Mouse (Mus musculus): Measurements from ENCODE around the gene Gipc2. TPM values are rescaled to one million over a fixed set of nuclear protein-coding genes. Genes with fewer than 3 reads are reported as not detected.

Gipc2 gene
- polyA plus RNA-seq, 1 experiment: not detected

GRCm38 (mm10) chr3:152065806-152066205 is 100.2 kb downstream of the Gipc2 start:
- Histone ChIP-seq H3K27ac (replicated peaks; ENCODE audit: low read depth, low read length) (no peak overlapping the region), H3K4me1 (ENCODE audit: control insufficient read depth, insufficient read depth, insufficient read length, low read length) (0 out of 2 replicates have a peak, but pooled peaks cover 5% of the 10 kb centered on the region), H3K4me3 (ENCODE audit: insufficient read depth, low read depth, low read length) (no peak overlapping the region)

- no peak overlapping the region for H3K27ac ChIP-seq (replicated peaks; ENCODE audit: low read depth, low read length)
Observed at GRCm38 (mm10) chr3:152064166-152064565, 101.9 kb downstream of the Gipc2 start.

GRCm38 (mm10) chr3:152062806-152063205 is 103.2 kb downstream of the Gipc2 start:
- H3K27ac ChIP-seq (replicated peaks; ENCODE audit: low read depth, low read length): no peak overlapping the region
- no peak overlapping the region for H3K4me3 ChIP-seq (ENCODE audit: insufficient read depth, low read depth, low read length)

More at GRCm38 (mm10) chr3:152064166-152064565, 101.9 kb downstream of the Gipc2 start:
- Histone ChIP-seq H3K4me3 (ENCODE audit: insufficient read depth, low read depth, low read length) (no peak overlapping the region), H3K4me1 (ENCODE audit: control insufficient read depth, insufficient read depth, insufficient read length, low read length) (no peaks in the 10 kb centered on the region)

GRCm38 (mm10) chr3:152061145-152061544 is 104.9 kb downstream of the Gipc2 start:
- H3K4me3 ChIP-seq (ENCODE audit: insufficient read depth, low read depth, low read length): no peak overlapping the region
- no peak overlapping the region for H3K27ac ChIP-seq (replicated peaks; ENCODE audit: low read depth, low read length)
- no peaks in the 10 kb centered on the region for H3K4me1 ChIP-seq (ENCODE audit: control insufficient read depth, insufficient read depth, insufficient read length, low read length)

More at GRCm38 (mm10) chr3:152062806-152063205, 103.2 kb downstream of the Gipc2 start:
- H3K4me1 ChIP-seq (ENCODE audit: control insufficient read depth, insufficient read depth, insufficient read length, low read length): no peaks in the 10 kb centered on the region

GRCm38 (mm10) chr3:152058235-152058634 is 107.8 kb downstream of the Gipc2 start:
- H3K4me1 ChIP-seq (ENCODE audit: control insufficient read depth, insufficient read depth, insufficient read length, low read length): no peaks in the 10 kb centered on the region
- no peak overlapping the region for H3K27ac ChIP-seq (replicated peaks; ENCODE audit: low read depth, low read length)
- H3K4me3 ChIP-seq (ENCODE audit: insufficient read depth, low read depth, low read length): no peak overlapping the region

- Histone ChIP-seq H3K4me3 (ENCODE audit: insufficient read depth, low read depth, low read length) (no peak overlapping the region), H3K4me1 (ENCODE audit: control insufficient read depth, insufficient read depth, insufficient read length, low read length) (no peaks in the 10 kb centered on the region), H3K27ac (replicated peaks; ENCODE audit: low read depth, low read length) (no peak overlapping the region)
Observed at GRCm38 (mm10) chr3:152054260-152054659, 111.8 kb downstream of the Gipc2 start.

- Histone ChIP-seq H3K4me1 (ENCODE audit: control insufficient read depth, insufficient read depth, insufficient read length, low read length) (no peaks in the 10 kb centered on the region), H3K27ac (replicated peaks; ENCODE audit: low read depth, low read length) (no peak overlapping the region), H3K4me3 (ENCODE audit: insufficient read depth, low read depth, low read length) (no peak overlapping the region)
Observed at GRCm38 (mm10) chr3:152051959-152052358, 114.1 kb downstream of the Gipc2 start.

GRCm38 (mm10) chr3:152047914-152048313 is 118.1 kb downstream of the Gipc2 start:
- no peaks in the 10 kb centered on the region for H3K4me1 ChIP-seq (ENCODE audit: control insufficient read depth, insufficient read depth, insufficient read length, low read length)
- no peak overlapping the region for H3K27ac ChIP-seq (replicated peaks; ENCODE audit: low read depth, low read length)
- H3K4me3 ChIP-seq (ENCODE audit: insufficient read depth, low read depth, low read length): no peak overlapping the region

- H3K27ac ChIP-seq (replicated peaks; ENCODE audit: low read depth, low read length): no peak overlapping the region
- no peaks in the 10 kb centered on the region for H3K4me1 ChIP-seq (ENCODE audit: control insufficient read depth, insufficient read depth, insufficient read length, low read length)
- no peak overlapping the region for H3K4me3 ChIP-seq (ENCODE audit: insufficient read depth, low read depth, low read length)
Observed at GRCm38 (mm10) chr3:152046895-152047294, 119.1 kb downstream of the Gipc2 start.

Other genes with a start within 250 kb of the Gipc2 start
- gene Dnajb4, start 44.1 kb upstream of the Gipc2 start, polyA plus RNA-seq (2012; ENCODE audit: insufficient read depth, insufficient read length, missing spikeins): 40.7 and 64.7 TPM in 2 replicates
- gene Fubp1, start 44.2 kb upstream of the Gipc2 start, polyA plus RNA-seq (2012; ENCODE audit: insufficient read depth, insufficient read length, missing spikeins): 26.9 and 63.5 TPM in 2 replicates
- 10.4 and 16.4 TPM in 2 replicates for gene Nexn, start 100.1 kb upstream of the Gipc2 start, polyA plus RNA-seq (2012; ENCODE audit: insufficient read depth, insufficient read length, missing spikeins)
- gene Miga1, start 174.2 kb upstream of the Gipc2 start, polyA plus RNA-seq (2012; ENCODE audit: insufficient read depth, insufficient read length, missing spikeins): 1.7 and 3.4 TPM in 2 replicates
- gene Usp33, start 180.2 kb upstream of the Gipc2 start, polyA plus RNA-seq (2012; ENCODE audit: insufficient read depth, insufficient read length, missing spikeins): 21.6 and 24.1 TPM in 2 replicates
- 13.0 and 15.2 TPM in 2 replicates for gene Zzz3, start 229.2 kb upstream of the Gipc2 start, polyA plus RNA-seq (2012; ENCODE audit: insufficient read depth, insufficient read length, missing spikeins)

Data from brown adipose tissue, adult 24 weeks (tissue).